Mouse (Mus musculus): ENCODE measurements at regions not wholly inside any gene's neighbourhood (a gene's known extent, or its start where the extent isn't known, plus 50 kb on each side); places are given as distances from the start of the nearest gene placed in this dataset.

DNA sequence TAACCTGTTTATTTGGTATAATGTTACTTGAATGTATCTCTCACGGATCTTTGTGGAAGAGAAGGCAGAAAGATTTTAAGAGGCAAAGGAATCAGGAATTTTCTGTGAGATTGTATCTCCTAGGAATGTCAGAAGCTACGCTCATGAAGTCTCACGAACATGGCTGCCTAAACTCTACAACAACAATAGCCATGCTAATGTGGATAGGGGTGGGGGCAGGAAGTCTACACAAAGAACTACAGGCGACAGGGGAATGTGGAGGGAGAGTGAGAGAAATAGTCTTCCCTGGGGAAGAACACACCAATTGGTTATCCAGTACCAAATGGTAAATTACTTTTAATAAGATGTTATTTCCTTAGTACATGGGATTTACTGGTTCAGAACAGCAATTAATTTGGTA lies 164.3 kb upstream of the Zfp462 start:
- peaks cover 0 to 1% of the 10 kb centered on the region in 2 experiments; a peak in 1 of 4 replicates for H3K4me1 ChIP-seq (ENCODE audit: control insufficient read depth in 2 of 2, insufficient read depth in 2 of 2, low read length in 2 of 2, poor library complexity in 1 of 2)
- H3K9ac ChIP-seq (ENCODE audit: insufficient read depth, low read depth, low read length, poor library complexity, severe bottlenecking), result no peak overlapping the region
- TF ChIP-seq ZNF384 (IDR thresholded peaks at IDR 0.05; ENCODE audit: low read depth, low read length) (no peak), ZC3H11A (IDR thresholded peaks at IDR 0.05; ENCODE audit: borderline replicate concordance, low read depth, low read length) (no peak), CHD2 (IDR thresholded peaks at IDR 0.05; ENCODE audit: low read depth, low read length) (no peak), MAFK (IDR thresholded peaks at IDR 0.05; ENCODE audit: insufficient read depth, low read depth, low read length) (no peak), HCFC1 (IDR thresholded peaks at IDR 0.05; ENCODE audit: borderline replicate concordance, insufficient read depth, low read length) (no peak)
- peak; percentile 31 for DNase-seq (ENCODE audit: low read depth, low spot score)
- H3K36me3 ChIP-seq (ENCODE audit: control insufficient read depth, insufficient read depth, low read length, poor library complexity, severe bottlenecking), result no peaks in the 10 kb centered on the region
- H3K9me3 ChIP-seq (ENCODE audit: control insufficient read depth, insufficient read depth, low read depth, low read length), result no peaks in the 10 kb centered on the region
- H3K27ac ChIP-seq (ENCODE audit: insufficient read depth, low read depth, low read length, poor library complexity, severe bottlenecking), result no peak overlapping the region
- in situ Hi-C loops (cut with MboI; ENCODE audit: low sequenced_read_pairs in 2 of 2, unreplicated experiment in 2 of 2), result no loop called here
- no peak overlapping the region for H3K4me3 ChIP-seq (ENCODE audit: insufficient read depth in 1 of 2, low read depth in 1 of 2, low read length in 2 of 2, poor library complexity in 1 of 2, severe bottlenecking in 1 of 2)

DNA sequence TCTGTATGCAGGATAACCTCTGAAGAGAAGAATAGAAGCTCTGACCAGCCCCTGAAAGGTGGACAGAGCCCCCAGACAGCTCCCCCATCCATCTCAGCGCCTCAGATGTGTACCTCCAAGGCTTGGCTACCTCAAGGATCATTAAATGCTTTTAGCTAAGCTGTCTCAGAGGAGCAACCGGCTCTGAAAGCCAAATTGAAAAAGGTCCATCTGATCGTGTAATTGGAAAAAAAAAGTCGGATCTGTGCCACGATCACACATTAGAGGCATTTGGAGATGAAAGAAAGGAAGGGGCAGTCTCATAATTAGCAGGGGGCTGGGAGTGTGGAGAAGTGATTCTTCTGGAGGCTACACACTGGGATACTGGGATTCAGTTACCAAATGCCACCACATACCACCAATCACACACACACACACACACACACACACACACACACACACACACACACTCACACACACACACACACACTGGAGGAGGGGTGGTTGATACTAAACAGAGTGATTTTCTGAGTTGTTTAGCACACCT lies 153.6 kb upstream of the Zfp462 start:
- no peak for TF ChIP-seq ZC3H11A (IDR thresholded peaks at IDR 0.05; ENCODE audit: borderline replicate concordance, low read depth, low read length)
- no peak for TF ChIP-seq ZNF384 (IDR thresholded peaks at IDR 0.05; ENCODE audit: low read depth, low read length)
- TF ChIP-seq HCFC1 (IDR thresholded peaks at IDR 0.05; ENCODE audit: borderline replicate concordance, insufficient read depth, low read length), result no peak
- no peak for TF ChIP-seq CHD2 (IDR thresholded peaks at IDR 0.05; ENCODE audit: low read depth, low read length)
- no peak for TF ChIP-seq MAFK (IDR thresholded peaks at IDR 0.05; ENCODE audit: insufficient read depth, low read depth, low read length)
- H3K4me3 ChIP-seq (ENCODE audit: insufficient read depth in 1 of 2, low read depth in 1 of 2, low read length in 2 of 2, poor library complexity in 1 of 2, severe bottlenecking in 1 of 2), result no peak overlapping the region
- no peak for DNase-seq (ENCODE audit: low read depth, low spot score)
- H3K9me3 ChIP-seq (ENCODE audit: control insufficient read depth, insufficient read depth, low read depth, low read length), result no peaks in the 10 kb centered on the region
- no peak overlapping the region for H3K9ac ChIP-seq (ENCODE audit: insufficient read depth, low read depth, low read length, poor library complexity, severe bottlenecking)
- H3K4me1 ChIP-seq (ENCODE audit: control insufficient read depth in 2 of 2, insufficient read depth in 2 of 2, low read length in 2 of 2, poor library complexity in 1 of 2), result no peaks in the 10 kb centered on the region
- no peak overlapping the region for H3K27ac ChIP-seq (ENCODE audit: insufficient read depth, low read depth, low read length, poor library complexity, severe bottlenecking)
- no peaks in the 10 kb centered on the region for H3K36me3 ChIP-seq (ENCODE audit: control insufficient read depth, insufficient read depth, low read length, poor library complexity, severe bottlenecking)
- in situ Hi-C loops (cut with MboI; ENCODE audit: low sequenced_read_pairs in 2 of 2, unreplicated experiment in 2 of 2), result no loop called here

DNA sequence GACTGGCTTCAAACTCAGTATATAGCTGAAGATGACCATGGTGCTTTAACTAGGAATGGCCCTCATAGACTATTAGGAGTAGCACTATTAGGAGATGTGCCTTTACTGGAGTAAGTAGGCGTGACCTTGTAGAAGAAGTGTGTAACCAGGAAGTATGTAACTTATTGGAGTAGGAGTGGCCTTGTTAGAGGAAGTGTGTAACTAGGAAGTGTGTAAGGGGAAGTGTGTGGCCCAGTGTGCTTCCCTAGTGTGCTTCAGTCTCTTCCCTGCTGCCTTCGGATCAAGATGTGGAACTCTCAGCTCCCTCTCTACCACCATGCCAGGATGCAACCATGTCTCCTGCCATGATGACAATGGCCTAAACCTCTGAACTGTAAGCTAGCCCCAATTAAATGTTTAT lies 151.0 kb upstream of the Zfp462 start:
- Histone ChIP-seq H3K4me1 (ENCODE audit: control insufficient read depth in 2 of 2, insufficient read depth in 2 of 2, low read length in 2 of 2, poor library complexity in 1 of 2) (no peaks in the 10 kb centered on the region), H3K36me3 (ENCODE audit: control insufficient read depth, insufficient read depth, low read length, poor library complexity, severe bottlenecking) (no peaks in the 10 kb centered on the region), H3K9ac (ENCODE audit: insufficient read depth, low read depth, low read length, poor library complexity, severe bottlenecking) (no peak overlapping the region), H3K9me3 (ENCODE audit: control insufficient read depth, insufficient read depth, low read depth, low read length) (no peaks in the 10 kb centered on the region), H3K27ac (ENCODE audit: insufficient read depth, low read depth, low read length, poor library complexity, severe bottlenecking) (no peak overlapping the region), H3K4me3 (ENCODE audit: insufficient read depth in 1 of 2, low read depth in 1 of 2, low read length in 2 of 2, poor library complexity in 1 of 2, severe bottlenecking in 1 of 2) (no peak overlapping the region)
- TF ChIP-seq MAFK (IDR thresholded peaks at IDR 0.05; ENCODE audit: insufficient read depth, low read depth, low read length) (no peak), HCFC1 (IDR thresholded peaks at IDR 0.05; ENCODE audit: borderline replicate concordance, insufficient read depth, low read length) (no peak), ZNF384 (IDR thresholded peaks at IDR 0.05; ENCODE audit: low read depth, low read length) (no peak), ZC3H11A (IDR thresholded peaks at IDR 0.05; ENCODE audit: borderline replicate concordance, low read depth, low read length) (no peak), CHD2 (IDR thresholded peaks at IDR 0.05; ENCODE audit: low read depth, low read length) (no peak)
- no peak for DNase-seq (ENCODE audit: low read depth, low spot score)
- in situ Hi-C loops (cut with MboI; ENCODE audit: low sequenced_read_pairs in 2 of 2, unreplicated experiment in 2 of 2), result no loop called here

DNA sequence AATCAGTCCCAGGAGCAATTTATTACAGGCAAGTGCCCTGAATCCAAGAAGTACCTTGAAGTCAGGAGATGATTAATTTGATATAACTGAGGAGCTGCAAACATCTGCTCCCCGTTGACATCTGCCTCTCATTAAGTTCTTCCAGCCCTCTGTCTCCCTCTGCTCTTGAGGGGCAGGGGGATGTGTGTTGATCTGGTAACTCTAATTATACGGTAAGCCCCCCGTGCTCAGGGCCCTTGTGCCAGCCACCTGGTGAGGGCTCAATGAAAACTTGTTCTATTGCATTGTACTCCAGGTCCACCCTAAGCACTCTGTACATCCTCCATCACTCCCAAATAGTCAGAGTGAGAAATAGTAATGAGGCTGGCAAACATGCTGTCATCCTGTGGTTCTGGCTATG lies 149.6 kb upstream of the Zfp462 start:
- Histone ChIP-seq H3K4me3 (ENCODE audit: insufficient read depth in 1 of 2, low read depth in 1 of 2, low read length in 2 of 2, poor library complexity in 1 of 2, severe bottlenecking in 1 of 2) (no peak overlapping the region), H3K36me3 (ENCODE audit: control insufficient read depth, insufficient read depth, low read length, poor library complexity, severe bottlenecking) (no peaks in the 10 kb centered on the region), H3K9me3 (ENCODE audit: control insufficient read depth, insufficient read depth, low read depth, low read length) (no peaks in the 10 kb centered on the region), H3K9ac (ENCODE audit: insufficient read depth, low read depth, low read length, poor library complexity, severe bottlenecking) (no peak overlapping the region), H3K27ac (ENCODE audit: insufficient read depth, low read depth, low read length, poor library complexity, severe bottlenecking) (no peak overlapping the region), H3K4me1 (ENCODE audit: control insufficient read depth in 2 of 2, insufficient read depth in 2 of 2, low read length in 2 of 2, poor library complexity in 1 of 2) (no peaks in the 10 kb centered on the region)
- no peak for TF ChIP-seq ZC3H11A (IDR thresholded peaks at IDR 0.05; ENCODE audit: borderline replicate concordance, low read depth, low read length)
- no peak for TF ChIP-seq MAFK (IDR thresholded peaks at IDR 0.05; ENCODE audit: insufficient read depth, low read depth, low read length)
- no peak for TF ChIP-seq CHD2 (IDR thresholded peaks at IDR 0.05; ENCODE audit: low read depth, low read length)
- TF ChIP-seq ZNF384 (IDR thresholded peaks at IDR 0.05; ENCODE audit: low read depth, low read length), result no peak
- no peak for TF ChIP-seq HCFC1 (IDR thresholded peaks at IDR 0.05; ENCODE audit: borderline replicate concordance, insufficient read depth, low read length)
- no peak for DNase-seq (ENCODE audit: low read depth, low spot score)
- in situ Hi-C loops (cut with MboI; ENCODE audit: low sequenced_read_pairs in 2 of 2, unreplicated experiment in 2 of 2), result no loop called here

DNA sequence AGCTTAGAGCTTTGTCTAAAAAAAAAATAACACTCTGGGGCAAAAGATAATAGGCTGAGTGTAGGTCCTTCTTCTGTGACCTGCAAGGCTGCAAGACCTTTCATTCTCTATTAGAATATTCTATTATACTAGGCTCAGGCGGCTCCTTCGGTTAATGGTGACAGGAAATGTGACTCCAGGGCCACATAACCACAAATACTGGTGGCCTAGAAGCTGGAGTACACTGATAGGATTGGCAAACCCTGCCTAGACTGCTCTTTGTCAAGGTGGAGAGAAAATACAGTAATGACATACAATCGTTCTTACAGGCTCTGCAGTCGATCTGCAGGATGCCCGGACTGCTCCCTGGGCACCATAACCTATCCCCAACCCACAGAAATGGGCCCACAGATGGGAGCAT lies 146.3 kb upstream of the Zfp462 start:
- in situ Hi-C loops (cut with MboI; ENCODE audit: low sequenced_read_pairs in 2 of 2, unreplicated experiment in 2 of 2), result no loop called here
- H3K27ac ChIP-seq (ENCODE audit: insufficient read depth, low read depth, low read length, poor library complexity, severe bottlenecking), result no peak overlapping the region

More for the DNA sequence above, 146.3 kb upstream of the Zfp462 start:
- Histone ChIP-seq H3K4me3 (ENCODE audit: insufficient read depth in 1 of 2, low read depth in 1 of 2, low read length in 2 of 2, poor library complexity in 1 of 2, severe bottlenecking in 1 of 2) (no peak overlapping the region), H3K4me1 (ENCODE audit: control insufficient read depth in 2 of 2, insufficient read depth in 2 of 2, low read length in 2 of 2, poor library complexity in 1 of 2) (no peaks in the 10 kb centered on the region), H3K9me3 (ENCODE audit: control insufficient read depth, insufficient read depth, low read depth, low read length) (no peaks in the 10 kb centered on the region), H3K9ac (ENCODE audit: insufficient read depth, low read depth, low read length, poor library complexity, severe bottlenecking) (no peak overlapping the region), H3K36me3 (ENCODE audit: control insufficient read depth, insufficient read depth, low read length, poor library complexity, severe bottlenecking) (no peaks in the 10 kb centered on the region)
- no peak for DNase-seq (ENCODE audit: low read depth, low spot score)
- no peak for TF ChIP-seq ZNF384 (IDR thresholded peaks at IDR 0.05; ENCODE audit: low read depth, low read length)
- no peak for TF ChIP-seq ZC3H11A (IDR thresholded peaks at IDR 0.05; ENCODE audit: borderline replicate concordance, low read depth, low read length)
- no peak for TF ChIP-seq MAFK (IDR thresholded peaks at IDR 0.05; ENCODE audit: insufficient read depth, low read depth, low read length)
- no peak for TF ChIP-seq CHD2 (IDR thresholded peaks at IDR 0.05; ENCODE audit: low read depth, low read length)
- TF ChIP-seq HCFC1 (IDR thresholded peaks at IDR 0.05; ENCODE audit: borderline replicate concordance, insufficient read depth, low read length), result no peak

All from ES-E14 (cell line).